Mouse (Mus musculus) E14TG2a.4 (cell line): Measurements from ENCODE around the gene Kat2a.

ENCODE experiments used
- CTCF ChIP-seq: conservative IDR thresholded peaks from 2 replicates; pipeline ENCODE4 v1.5.1; 2014; ENCODE audit warnings: low read length
- NANOG ChIP-seq: IDR thresholded peaks from 2 replicates; pipeline ENCODE4 v1.6.1; 2014; ENCODE audit warnings: borderline replicate concordance, low read length, mixed read lengths
- POU5F1 ChIP-seq: IDR thresholded peaks from 2 replicates; pipeline ENCODE4 v1.6.1; 2014; ENCODE audit warnings: low read length, borderline replicate concordance

GRCm38 (mm10) chr11:100737105-100737733 is 25.0 kb upstream of the Kat2a start:
- TF ChIP-seq CTCF: no peak
- no peak for TF ChIP-seq POU5F1
- TF ChIP-seq NANOG: no peak
